17 mouse cellular contexts compared by ENCODE assay signal in genomic region chr4:85398765-85399164, GRCm38 (mm10).
A peak's percentile ranks its signal among the peaks of the same experiment; 100 is the strongest.
DNase-seq lines count a peak whose midpoint lies in the region; ATAC-seq and TF ChIP-seq lines count a peak whose summit lies in the region.
"Had no signal": no experiment of that assay in that cellular context is flagged by ENCODE, and none has a peak within 500 bp of the region (broad histone marks: within the 10 kb centered on the region; RNA-seq: fewer than 3 reads in every experiment).

No protein-coding gene starts in this region.

- H3K9me3 ChIP-seq in embryonic facial prominence, embryonic 14.5 days (ENCODE audit: control insufficient read depth, low read length), result no peaks in the 10 kb centered on the region
- no peaks in the 10 kb centered on the region for H3K9me3 ChIP-seq in embryonic facial prominence, embryonic 10.5 days
- H3K9me3 ChIP-seq in kidney, embryonic 15.5 days (replicated peaks), result no peaks in the 10 kb centered on the region
- H3K9me3 ChIP-seq: forebrain, embryonic 15.5 days; heart, embryonic 10.5 days; heart, embryonic 15.5 days had no signal

- no peak for TF ChIP-seq CTCF in brain, embryonic 14.5 days (IDR thresholded peaks at IDR 0.05; ENCODE audit: borderline replicate concordance, extremely low read depth, insufficient read depth, insufficient read length)

- no peak overlapping the region for H3K4me2 ChIP-seq in embryonic facial prominence, embryonic 14.5 days (ENCODE audit: low read depth, low read length)
- H3K4me2 ChIP-seq in kidney, embryonic 15.5 days, result no peak overlapping the region
- H3K4me2 ChIP-seq: forebrain, embryonic 15.5 days; heart, embryonic 15.5 days; hindbrain, embryonic 14.5 days had no signal

- H3K36me3 ChIP-seq in embryonic facial prominence, embryonic 14.5 days (ENCODE audit: control insufficient read depth, insufficient read depth, low read length), result no peaks in the 10 kb centered on the region
- H3K36me3 ChIP-seq in embryonic facial prominence, embryonic 10.5 days (replicated peaks), result no peaks in the 10 kb centered on the region
- no peaks in the 10 kb centered on the region for H3K36me3 ChIP-seq in kidney, embryonic 15.5 days
- H3K36me3 ChIP-seq: forebrain, embryonic 15.5 days; heart, embryonic 10.5 days; heart, embryonic 15.5 days had no signal

- WGBS in embryonic facial prominence, embryonic 14.5 days, result 73% methylated on average over 8 of the region's 8 CpGs
- whole genome bisulfite sequencing in embryonic facial prominence, embryonic 10.5 days, result 77% methylated on average over 8 of the region's 8 CpGs
- 58% methylated on average over 8 of the region's 8 CpGs for WGBS in kidney, embryonic 15.5 days

- no peak for TF ChIP-seq POLR2A in brain, embryonic 14.5 days (IDR thresholded peaks at IDR 0.05; ENCODE audit: borderline replicate concordance, extremely low read depth, insufficient read depth, insufficient read length, poor library complexity, severe bottlenecking)

- H3K9ac ChIP-seq in embryonic facial prominence, embryonic 14.5 days (ENCODE audit: low read depth, low read length), result no peak overlapping the region
- H3K9ac ChIP-seq in kidney, embryonic 15.5 days, result no peak overlapping the region
- H3K9ac ChIP-seq: forebrain, embryonic 15.5 days; heart, embryonic 15.5 days; hindbrain, embryonic 14.5 days had no signal

- no peaks in the 10 kb centered on the region for H3K4me1 ChIP-seq in embryonic facial prominence, embryonic 14.5 days (ENCODE audit: control insufficient read depth, insufficient read depth, low read length)
- no peaks in the 10 kb centered on the region for H3K4me1 ChIP-seq in embryonic facial prominence, embryonic 10.5 days
- H3K4me1 ChIP-seq in kidney, embryonic 15.5 days, result no peaks in the 10 kb centered on the region
- H3K4me1 ChIP-seq: forebrain, embryonic 15.5 days; heart, embryonic 10.5 days; heart, embryonic 15.5 days had no signal

- DNase-seq in embryonic facial prominence, embryonic 14.5 days (ENCODE audit: low spot score), result peak; percentile 12
- no peak for DNase-seq in embryonic facial prominence, embryonic 10.5 days (ENCODE audit: low spot score)
- DNase-seq in kidney, postnatal 14 days, result no peak
- DNase-seq in Muller cell, postnatal 12 days (ENCODE audit: inconsistent ontology term), result peak; percentile 34
- peak; percentile 20 for DNase-seq in brain, embryonic 14.5 days (ENCODE audit: low read depth)
- DNase-seq: adrenal gland, adult 8-10 months; cerebellum, adult 11-12 months; gastrocnemius, postnatal 36 days; heart, adult 18-20 months; heart, postnatal 14 days had no signal

- no peak overlapping the region for H3K4me3 ChIP-seq in embryonic facial prominence, embryonic 14.5 days (ENCODE audit: low read depth, low read length)
- no peak overlapping the region for H3K4me3 ChIP-seq in embryonic facial prominence, embryonic 10.5 days
- no peak overlapping the region for H3K4me3 ChIP-seq in kidney, embryonic 15.5 days (replicated peaks)
- H3K4me3 ChIP-seq: forebrain, embryonic 15.5 days; heart, embryonic 10.5 days; heart, embryonic 15.5 days had no signal

- ATAC-seq in embryonic facial prominence, embryonic 14.5 days (ENCODE audit: low read depth), result no peak
- peak; percentile 58 for ATAC-seq in kidney, embryonic 15.5 days (replicated peaks; ENCODE audit: low FRiP score)
- ATAC-seq in megakaryocyte progenitor cell, adult 5-6 weeks (replicated peaks; ENCODE audit: poor library complexity), result no peak
- ATAC-seq: forebrain, embryonic 15.5 days; intestine, embryonic 16.5 days had no signal

- H3K27ac ChIP-seq in embryonic facial prominence, embryonic 14.5 days (replicated peaks; ENCODE audit: low read depth, low read length), result no peak overlapping the region
- H3K27ac ChIP-seq in embryonic facial prominence, embryonic 10.5 days (replicated peaks), result no peak overlapping the region
- no peak overlapping the region for H3K27ac ChIP-seq in kidney, embryonic 15.5 days
- H3K27ac ChIP-seq: forebrain, embryonic 15.5 days; heart, embryonic 10.5 days; heart, embryonic 15.5 days; hindbrain, embryonic 14.5 days had no signal

- no peaks in the 10 kb centered on the region for H3K27me3 ChIP-seq in embryonic facial prominence, embryonic 14.5 days (replicated peaks; ENCODE audit: control insufficient read depth, insufficient read depth, low read length)
- no peaks in the 10 kb centered on the region for H3K27me3 ChIP-seq in embryonic facial prominence, embryonic 10.5 days (replicated peaks; ENCODE audit: low read depth, poor library complexity, severe bottlenecking)
- H3K27me3 ChIP-seq in kidney, embryonic 15.5 days, result no peaks in the 10 kb centered on the region
- H3K27me3 ChIP-seq: forebrain, embryonic 15.5 days; heart, embryonic 15.5 days had no signal

Comparison
In these comparisons a context has a peak if more than half of its experiments do, and no peak if none do; other contexts are left out.
1. DNase-seq: peak in embryonic facial prominence, embryonic 14.5 days (single experiment), Muller cell, postnatal 12 days (single experiment) and brain, embryonic 14.5 days (single experiment); none in embryonic facial prominence, embryonic 10.5 days (single experiment) and kidney, postnatal 14 days (single experiment).